Mouse (Mus musculus) T-helper 17 cell (primary cell): ENCODE results near the gene Tufm.

Source experiments
- in situ Hi-C, 2 experiments: fragments of 300-600 bp; cut with MboI, MseI; formaldehyde crosslinking; loops; 1 replicate in 1 of 2; 2 replicates in 1 of 2; pipeline ENCODE4 v1.15.1; 2025; ENCODE audit warnings: high pct_unique_total_duplicates in 2 of 2

The Tufm gene

DNA sequence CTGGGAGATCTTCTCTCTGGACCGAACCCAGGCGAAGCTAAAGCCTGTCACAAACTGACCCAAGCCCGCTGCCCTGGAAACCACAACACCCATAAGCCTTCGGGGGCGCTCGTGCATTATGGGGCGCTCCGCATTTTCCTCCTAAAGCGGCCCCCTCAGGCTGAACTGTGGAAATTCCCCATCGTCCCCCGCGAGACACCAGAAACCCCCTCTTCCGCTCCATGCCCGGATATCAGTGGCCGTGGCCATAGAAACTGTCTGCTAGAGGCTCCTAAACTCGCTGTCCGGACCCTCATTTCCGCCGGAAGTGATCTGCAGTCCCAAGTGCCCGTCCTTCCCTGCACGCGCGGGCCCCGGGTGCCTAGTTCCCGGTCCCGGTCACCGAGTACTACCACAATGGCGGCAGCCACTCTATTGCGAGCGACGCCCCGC, at the start of gene Tufm:
Tufm (plus strand) TSS at position 310 of the 432 bp plus-strand sequence.
- in situ Hi-C loops: no loop called here

DNA sequence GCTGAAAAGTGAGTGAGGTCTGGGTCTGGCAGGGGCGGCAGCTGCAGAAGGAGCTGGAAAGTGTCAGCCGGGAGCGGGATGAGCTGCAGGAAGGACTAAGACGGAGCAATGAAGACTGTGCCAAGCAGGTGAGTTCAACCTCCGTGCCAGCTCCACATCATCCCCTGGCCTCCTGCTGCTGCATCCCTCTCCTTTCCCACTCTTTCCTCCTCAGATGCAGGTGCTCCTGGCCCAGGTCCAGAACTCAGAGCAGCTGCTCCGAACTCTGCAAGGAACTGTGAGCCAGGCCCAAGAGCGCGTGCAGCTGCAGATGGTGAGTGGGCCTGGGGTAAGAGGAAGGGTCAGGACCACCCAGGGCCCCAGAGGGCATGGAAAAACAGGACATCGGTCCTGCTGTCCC, 47.0 kb upstream of the Tufm start:
- in situ Hi-C loops: no loop called here

DNA sequence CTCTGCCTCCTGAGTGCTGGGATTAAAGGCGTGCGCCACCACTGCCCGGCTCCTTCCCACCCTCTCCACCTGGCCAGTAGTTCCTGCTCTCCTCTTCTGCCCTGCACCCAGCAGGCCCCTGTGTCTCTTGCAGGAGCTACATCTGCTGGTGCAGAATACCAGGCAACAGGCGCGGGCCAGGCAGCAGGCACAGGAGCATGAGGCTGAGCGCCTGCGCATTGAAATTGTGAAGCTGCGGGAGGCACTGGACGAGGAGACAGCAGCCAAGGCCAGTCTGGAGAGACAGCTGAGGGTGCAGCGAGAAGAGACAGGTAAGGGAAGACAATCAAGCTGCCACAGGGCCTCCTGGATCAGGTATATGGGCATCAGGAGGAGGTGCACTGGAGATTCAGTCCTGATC, 43.2 kb upstream of the Tufm start:
- in situ Hi-C loops: no loop called here

DNA sequence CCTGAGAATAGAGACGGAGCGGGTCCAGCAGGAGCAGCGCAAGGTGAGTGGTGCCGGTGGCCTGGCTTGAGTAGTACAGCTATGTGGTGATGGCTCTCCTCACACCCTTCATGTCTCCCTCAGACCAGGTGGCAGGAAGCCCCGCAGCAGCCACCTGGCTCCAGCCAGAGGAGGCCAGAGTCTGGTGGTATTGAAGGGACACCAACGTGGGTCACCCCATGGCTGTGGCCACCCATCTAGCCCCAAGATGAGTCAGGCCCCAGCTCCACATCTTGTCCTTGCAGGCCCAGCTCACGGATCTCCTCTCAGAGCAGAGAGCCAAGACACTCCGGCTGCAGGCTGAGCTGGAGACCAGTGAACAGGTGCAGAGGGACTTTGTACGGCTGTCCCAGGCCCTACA, 42.6 kb upstream of the Tufm start:
- in situ Hi-C loops: no loop called here

DNA sequence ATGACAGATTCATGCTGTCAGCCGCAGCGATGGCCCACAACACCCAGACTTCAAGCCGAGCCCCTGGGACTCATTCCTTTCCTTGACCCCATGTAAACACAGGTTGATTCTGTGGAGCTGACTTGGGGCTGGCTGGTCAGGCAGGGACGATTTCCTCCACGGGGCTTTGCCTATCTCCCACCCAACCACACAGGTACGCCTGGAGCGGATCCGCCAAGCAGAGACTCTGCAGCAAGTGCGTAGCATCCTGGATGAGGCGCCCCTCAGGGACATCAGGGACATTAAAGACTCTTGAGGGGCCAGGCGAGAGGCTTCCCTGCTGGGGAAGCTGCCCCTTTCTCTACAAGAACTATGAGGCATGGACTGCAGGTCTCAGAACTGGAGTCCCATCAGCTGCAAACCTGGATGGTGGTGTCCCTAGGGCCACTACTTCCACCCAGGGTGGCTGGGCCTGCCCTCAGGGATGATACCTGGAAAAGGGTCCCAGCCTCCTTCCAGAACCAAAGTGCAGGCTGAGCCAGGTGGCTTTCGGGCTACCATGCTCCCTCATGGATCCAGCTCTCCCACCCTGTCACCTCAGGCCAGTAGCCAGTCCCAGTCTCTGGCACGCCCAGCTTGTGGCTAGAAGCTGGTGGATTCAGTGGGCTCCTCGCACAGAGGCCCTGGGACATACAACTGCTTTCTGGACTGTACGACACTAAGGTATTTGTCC, 41.9 kb upstream of the Tufm start:
- in situ Hi-C loops: no loop called here

DNA sequence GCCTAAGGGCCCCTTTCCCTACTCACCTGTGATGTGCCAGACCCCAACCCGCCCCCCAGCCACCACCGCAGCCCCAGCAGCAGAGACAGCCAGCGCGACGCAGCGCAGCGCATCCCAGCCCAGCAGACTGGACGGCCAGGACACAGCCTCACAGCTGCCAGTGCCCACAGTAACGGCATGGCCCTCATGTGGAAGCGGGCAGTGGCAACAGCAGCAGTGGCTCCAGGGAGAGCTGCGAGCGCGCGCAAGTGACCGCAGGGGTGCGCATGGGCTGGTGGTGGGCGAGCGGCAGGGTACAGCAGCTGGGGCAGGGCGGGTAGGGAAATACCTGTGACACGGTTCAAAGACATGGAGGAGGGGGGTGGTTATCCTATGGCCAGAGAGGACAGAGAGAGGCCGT, 40.9 kb upstream of the Tufm start:
- in situ Hi-C loops: no loop called here

DNA sequence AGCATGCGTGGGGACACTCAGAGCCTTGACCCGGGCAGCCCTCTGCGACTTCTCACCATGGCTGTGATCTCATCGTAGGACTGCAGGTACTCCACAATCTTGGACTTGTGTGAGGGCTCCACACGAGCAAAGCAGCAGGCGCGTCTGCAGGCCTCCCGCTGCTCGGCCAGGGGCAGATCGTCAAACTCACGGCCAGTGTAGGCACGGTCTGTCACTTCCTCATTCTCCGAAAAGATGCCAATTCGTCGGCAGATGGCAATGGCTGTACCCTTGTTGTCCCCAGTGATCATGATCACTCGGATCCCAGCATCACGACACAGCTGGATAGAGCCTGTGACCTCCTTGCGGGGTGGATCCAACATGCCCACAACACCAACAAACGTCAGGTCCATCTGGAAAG, 38.7 kb upstream of the Tufm start:
- in situ Hi-C loops: no loop called here

DNA sequence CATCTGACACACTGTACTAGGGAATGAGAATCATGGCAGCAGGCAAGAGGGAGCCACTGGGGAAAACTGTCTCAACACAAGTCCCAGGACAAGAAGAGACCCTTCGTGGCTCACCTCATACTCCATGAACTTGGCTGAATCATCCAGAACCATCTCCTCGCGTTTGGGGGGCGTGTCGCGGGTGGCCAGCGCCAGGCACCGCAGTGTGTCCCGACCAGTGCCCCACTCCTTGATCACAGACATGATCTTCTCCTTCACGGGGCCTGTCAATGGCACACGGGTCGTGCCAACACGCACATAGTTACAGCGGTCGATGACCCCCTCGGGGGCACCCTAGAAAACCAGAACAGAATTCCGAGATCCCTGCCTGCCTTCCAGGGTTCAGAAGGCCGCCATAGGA, 37.2 kb upstream of the Tufm start:
- in situ Hi-C loops: no loop called here

DNA sequence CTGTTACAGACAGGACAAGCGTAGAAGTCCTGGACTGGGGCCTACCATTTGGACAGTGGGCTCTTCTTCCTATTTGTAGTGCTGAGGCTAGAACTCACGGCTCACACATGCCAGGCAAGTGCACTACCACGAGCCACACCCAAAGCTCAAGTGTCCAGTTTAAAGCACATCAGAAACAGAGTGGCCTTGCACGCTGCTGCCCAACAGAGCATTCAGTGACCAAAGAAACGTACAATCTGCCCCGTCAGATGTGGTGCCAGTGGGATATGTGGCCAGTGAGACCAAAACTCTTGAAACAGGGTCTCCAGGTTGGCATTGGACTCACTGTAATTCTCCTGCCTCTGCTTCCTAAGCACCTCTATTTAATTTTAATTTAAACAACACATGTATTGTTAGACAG, 36.5 kb upstream of the Tufm start:
- in situ Hi-C loops: no loop called here

DNA sequence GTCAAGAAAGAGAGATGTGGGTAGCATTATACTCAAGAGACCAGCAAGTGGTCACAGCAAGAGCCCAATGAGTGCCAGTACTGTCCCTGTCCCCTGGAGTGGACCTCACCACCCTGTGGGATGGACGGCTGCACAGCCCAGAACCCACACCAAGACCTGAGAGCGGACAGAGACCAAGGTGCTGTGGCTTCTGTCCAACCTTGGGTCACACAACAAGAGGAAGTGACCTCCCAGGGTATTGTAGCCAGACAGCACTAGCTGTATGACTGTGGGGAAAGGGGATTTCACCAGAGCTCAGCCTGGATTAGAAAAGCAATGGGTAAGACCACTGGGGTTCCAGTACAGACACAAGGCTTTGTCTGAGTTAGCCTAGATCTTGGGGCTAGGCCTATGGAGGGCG, 34.9 kb upstream of the Tufm start:
- in situ Hi-C loops: no loop called here

DNA sequence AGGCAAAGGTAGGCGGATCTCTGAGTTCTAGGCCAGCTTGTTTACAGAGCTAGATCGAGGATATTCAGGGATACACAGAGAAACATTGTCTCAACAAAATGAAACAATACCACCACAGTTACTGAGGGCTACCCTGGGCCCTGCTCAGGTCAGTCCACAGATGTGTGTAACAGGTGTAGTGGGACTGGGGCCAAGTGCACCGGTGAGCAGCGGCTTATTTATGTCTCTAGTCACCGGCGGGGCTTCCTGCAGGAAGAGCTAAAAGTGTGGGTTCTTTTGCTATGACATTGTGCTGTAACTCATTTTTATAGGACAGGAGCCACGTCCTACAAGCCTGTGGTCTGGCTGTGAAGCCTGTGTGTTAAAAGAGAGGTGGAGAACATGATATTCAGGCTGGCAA, 33.3 kb upstream of the Tufm start:
- in situ Hi-C loops: no loop called here

DNA sequence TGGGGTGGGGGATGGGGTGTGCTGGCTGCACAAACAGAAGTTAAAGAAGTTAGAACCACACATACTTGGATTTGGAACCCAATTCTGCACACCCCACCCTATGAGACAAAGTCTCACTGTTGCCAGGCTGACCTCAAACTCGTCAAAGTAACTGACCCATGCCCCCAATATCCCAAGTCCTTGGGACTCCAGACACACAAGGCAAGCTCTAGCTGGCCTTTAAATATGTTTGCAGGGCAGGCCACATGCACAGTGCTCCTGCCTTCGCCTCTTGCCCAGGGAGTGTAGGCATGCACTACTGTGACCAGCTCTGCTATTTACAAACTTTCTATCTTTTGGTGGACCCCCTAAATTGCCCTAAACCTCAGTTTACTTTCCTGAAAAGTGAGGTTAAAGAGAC, 31.9 kb upstream of the Tufm start:
- in situ Hi-C loops: no loop called here

DNA sequence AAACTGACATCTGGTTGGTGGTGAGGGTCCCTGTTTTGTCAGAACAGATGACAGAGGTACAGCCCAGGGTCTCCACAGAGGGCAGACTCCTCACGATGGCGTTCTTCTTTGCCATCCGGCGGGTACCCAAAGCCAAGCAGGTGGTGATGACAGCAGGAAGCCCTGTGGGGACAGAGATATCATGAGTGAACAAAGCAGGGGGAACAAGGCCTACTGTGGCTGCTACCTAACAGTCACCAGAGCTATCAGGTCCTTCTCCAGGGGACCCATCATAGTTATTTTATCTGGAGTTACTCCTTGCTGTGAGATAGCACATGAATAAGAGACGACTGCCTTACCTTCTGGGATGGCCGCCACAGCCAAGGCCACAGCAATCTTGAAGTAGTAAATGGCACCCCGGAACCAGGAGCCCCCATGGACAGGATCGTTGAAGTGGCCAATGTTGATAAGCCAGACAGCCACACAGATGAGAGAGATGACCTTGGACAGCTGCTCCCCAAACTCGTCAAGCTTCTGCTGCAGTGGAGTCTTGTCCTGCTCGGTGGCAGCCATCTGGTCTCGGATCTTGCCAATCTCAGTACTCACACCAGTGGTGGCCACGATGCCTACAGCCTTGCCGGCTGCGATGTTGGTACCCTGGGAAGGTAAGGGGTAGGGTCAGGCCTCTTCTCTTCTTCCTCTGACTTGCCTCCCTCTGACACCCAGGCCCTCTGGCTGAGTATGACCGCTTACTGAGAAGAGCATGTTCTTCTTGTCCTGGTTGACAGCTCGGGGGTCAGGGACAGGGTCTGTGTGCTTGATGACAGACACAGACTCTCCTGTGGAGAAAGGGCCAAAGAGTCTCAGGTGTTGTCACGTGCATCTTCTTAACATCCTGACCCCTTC, 30.5 kb upstream of the Tufm start:
- in situ Hi-C loops: no loop called here

DNA sequence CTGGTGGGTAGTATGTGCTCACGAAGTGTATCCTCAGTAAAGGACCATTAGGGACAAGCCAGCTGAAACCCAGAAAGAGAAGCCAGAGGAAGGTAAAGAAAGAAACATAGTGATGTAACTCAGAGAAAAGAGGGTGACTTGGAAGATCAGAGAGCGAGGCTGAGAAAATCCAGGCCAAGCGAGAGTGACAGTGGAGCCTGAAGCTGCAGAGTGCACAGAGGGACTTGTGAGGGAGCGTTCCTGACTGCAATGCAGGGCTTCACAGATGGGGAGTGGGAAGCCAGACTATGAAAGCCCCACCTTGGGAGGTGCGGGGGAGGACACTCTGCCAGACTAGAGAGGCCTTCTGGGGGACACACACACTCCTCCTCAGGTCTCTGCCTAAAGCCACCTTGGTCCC, 28.9 kb upstream of the Tufm start:
- in situ Hi-C loops: no loop called here

DNA sequence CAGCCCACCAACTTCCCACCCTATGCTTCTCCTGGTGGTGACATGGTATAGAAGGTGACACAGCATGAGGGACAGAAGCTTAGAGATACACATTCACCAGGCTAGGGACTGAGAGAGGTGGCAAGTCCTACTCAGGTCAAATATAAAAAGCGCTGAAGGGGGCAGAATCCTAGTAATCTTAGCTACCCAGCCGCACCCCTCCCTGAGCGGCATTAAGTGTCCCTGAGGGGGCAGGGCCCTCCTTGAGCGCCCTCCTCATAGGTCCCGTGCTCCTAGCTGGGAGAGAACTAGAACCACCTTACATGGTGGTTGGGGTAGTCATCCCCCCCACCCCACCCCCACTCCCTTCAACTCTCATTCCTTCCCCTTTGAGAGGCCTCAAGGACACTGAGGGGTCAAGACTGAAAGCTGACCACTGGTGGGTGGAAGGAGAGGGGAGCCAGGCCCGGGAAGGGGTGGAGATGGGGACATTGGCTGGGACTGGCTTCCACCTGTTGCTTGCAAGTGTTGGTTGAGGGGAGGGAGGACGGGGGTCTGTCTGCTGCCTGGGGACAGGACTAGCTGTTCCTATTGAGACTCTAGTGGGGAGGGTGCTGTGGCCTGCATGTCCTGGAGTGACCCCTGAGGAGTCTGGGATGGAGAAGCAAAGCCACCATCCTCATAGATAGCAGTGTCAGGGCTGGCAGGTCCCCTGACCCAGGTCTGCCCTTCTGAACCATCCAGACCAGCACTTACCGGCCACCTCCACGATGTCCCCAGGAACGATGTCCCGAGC, 28.1 kb upstream of the Tufm start:
- in situ Hi-C loops: no loop called here

DNA sequence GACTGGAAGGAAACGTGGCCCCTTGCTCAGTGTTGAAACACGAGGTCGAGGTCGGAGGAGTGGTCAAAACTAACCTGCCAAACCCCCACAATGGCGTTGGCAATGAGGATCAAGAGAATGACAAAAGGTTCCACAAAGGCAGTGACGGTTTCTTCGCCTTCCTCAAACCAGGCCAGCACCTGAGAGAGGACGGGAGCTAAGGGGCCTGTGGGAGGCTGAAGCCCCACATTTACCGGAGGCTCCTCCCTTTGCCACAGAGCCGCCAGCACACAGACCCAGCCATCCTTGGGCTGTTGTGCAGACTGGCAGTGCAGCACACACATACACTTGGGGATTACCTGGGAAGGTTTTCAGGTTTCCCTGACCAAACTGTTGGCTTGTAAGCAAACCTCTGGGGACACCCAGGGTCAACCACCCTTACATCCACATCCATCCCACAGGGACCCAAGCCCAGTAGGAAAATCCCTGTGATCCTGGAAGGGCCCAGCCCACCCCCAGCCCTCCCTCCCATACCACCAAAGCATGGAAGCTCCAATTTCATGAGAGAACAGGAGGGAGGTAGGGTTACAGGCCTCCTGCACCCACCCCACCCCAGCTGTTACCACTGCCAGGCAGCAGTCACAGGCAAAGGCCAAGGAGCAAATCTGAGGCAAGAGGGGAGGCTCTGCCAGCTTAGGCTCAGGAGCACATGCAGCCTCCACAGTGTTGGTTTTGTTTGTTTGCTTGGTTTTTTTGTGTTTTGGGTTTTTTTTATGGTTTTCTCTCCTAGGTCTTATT, 26.4 kb upstream of the Tufm start:
- in situ Hi-C loops: no loop called here

DNA sequence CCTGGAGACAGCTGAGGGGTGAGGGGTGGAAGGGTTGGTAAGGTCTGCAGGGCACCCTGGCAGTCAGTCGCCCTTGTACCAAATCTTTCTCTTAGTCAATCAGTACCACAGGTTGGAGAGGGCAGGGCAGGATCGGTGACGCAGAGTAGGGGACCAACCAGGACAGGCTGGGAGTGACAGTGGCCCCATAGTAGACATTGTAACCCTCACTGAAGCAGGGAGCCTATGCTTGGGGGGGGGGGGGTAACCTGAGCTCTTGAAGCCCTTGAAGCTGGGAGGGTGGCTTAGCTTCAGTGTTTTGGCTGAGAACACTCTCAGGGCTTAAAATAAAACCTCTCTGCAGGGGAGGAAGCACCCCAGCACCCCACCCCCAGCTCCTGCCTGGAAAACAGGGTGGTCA, 25.5 kb upstream of the Tufm start:
- in situ Hi-C loops: no loop called here

DNA sequence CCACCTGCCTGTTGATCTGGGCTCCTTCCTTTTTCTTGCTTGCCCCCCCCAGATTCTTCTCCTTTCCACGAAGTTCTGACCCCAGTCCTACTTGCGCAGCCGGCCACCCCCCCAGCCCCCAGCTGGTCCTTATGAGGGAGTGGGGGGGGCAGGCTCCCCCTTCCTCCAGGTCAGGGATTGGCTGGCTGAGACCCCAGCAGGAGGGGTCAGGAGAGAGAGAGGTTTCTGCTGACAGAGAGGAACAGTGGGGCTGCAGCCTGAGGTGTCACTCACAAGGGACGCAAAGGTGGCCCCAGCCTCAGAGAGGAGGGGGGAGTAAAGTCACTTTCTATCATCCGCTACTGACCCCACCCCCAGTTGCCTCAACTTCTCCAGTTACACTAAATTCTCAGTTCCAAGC, 24.2 kb upstream of the Tufm start, which contains the start of gene Atp2a1:
Atp2a1 (minus strand) TSS at position 105 of the 400 bp plus-strand sequence.
- in situ Hi-C loops: no loop called here

DNA sequence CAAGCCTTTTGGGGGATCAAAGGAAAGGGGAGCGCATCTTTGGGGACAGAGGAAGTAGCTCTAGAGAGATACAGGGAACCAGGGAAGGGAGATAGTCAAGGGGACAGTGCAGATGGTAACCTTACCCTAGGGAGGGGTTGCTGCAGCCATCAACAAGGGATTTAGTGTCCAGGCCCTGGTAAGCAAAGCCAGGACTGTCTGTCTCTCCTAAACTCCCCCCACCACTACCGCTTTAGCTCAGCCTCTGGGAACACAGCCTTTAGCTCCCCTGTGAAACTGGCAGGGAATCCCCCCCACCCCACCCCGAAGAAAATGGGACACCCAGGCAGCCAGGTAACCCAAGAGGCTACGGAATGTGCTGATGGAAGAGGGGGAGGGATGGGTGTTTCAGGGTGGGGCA, 23.6 kb upstream of the Tufm start:
- in situ Hi-C loops: no loop called here

DNA sequence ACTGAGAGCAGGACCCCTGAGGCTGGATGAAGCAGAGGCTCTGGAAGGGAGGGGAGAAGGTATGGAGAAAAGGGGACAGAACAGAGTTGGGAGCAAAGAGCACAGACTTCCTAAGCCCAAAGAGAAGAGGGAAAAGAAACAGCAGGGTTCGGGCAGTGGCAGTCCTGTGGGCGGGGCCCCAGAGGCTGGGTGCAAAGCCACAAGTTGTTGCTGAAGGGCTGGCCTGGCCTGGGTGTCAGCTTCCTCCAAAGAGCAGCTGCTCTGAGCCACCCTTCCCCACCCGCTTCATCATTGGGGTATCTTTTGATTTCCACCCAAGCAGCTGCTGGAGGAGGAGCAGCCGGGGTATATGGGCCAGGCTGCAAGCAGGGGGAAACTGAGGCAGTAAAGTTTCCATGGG, 23.0 kb upstream of the Tufm start:
- in situ Hi-C loops: no loop called here

DNA sequence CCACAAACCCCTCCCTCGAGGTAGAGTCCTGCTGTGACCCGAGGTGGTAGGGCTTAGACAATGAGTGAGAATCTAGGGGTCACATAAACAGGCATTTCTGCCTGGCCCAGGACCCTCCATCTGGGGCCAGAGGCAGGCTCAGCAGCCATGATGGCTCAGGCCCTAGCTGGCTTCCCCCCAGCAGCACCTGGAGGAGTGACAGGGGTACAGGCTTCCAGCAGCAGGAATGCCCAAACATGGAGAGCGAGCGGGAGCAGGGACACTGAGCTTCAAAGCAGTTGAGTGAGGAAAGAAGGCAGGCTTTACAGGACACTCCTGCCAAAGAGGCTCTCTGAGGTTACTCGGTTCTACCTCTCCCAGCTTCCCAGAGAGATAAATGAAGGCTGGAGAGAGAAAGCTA, 22.3 kb upstream of the Tufm start:
- in situ Hi-C loops: no loop called here
